Comparison of ENCODE assay signal across 14 mouse cellular contexts in genomic region chr2:3656834-3657233, GRCm38 (mm10).
DNase-seq lines count a peak whose midpoint lies in the region; ATAC-seq lines count a peak whose summit lies in the region.
"Had no signal": no experiment of that assay in that cellular context is flagged by ENCODE, and none has a peak within 500 bp of the region (broad histone marks: within the 10 kb centered on the region; RNA-seq: fewer than 3 reads in every experiment).

No protein-coding gene starts in this region.

- H3K4me2 ChIP-seq in liver, embryonic 13.5 days = no peak overlapping the region
- no peak overlapping the region for H3K4me2 ChIP-seq in liver, embryonic 11.5 days
- H3K4me2 ChIP-seq in midbrain, embryonic 16.5 days (ENCODE audit: low read length) = no peak overlapping the region
- H3K4me2 ChIP-seq: embryonic facial prominence, embryonic 13.5 days; hindbrain, embryonic 15.5 days; limb, embryonic 13.5 days had no signal

- H3K27me3 ChIP-seq in liver, embryonic 13.5 days = no peaks in the 10 kb centered on the region
- no peaks in the 10 kb centered on the region for H3K27me3 ChIP-seq in liver, embryonic 11.5 days (replicated peaks; ENCODE audit: control insufficient read depth, insufficient read depth, low read length)
- H3K27me3 ChIP-seq in midbrain, embryonic 16.5 days (ENCODE audit: control insufficient read depth, insufficient read depth, low read depth, low read length) = no peaks in the 10 kb centered on the region
- H3K27me3 ChIP-seq: embryonic facial prominence, embryonic 13.5 days; hindbrain, embryonic 15.5 days; limb, embryonic 13.5 days had no signal

- DNase-seq in liver, embryonic 13.5 days = no peak
- no peak for DNase-seq in liver, embryonic 11.5 days (ENCODE audit: low spot score)
- DNase-seq in A20 (ENCODE audit: low read depth, low spot score) = peak; percentile 86
- no peak for DNase-seq in Muller cell, postnatal 12 days (ENCODE audit: inconsistent ontology term)
- DNase-seq in layer of hippocampus, adult 9-10 months (ENCODE audit: low spot score) = no peak
- DNase-seq: gastrocnemius, postnatal 36 days; kidney, adult 2 months had no signal

- no peak overlapping the region for H3K9ac ChIP-seq in liver, embryonic 13.5 days
- H3K9ac ChIP-seq in liver, embryonic 11.5 days (ENCODE audit: low read depth, low read length) = no peak overlapping the region
- H3K9ac ChIP-seq in midbrain, embryonic 16.5 days (ENCODE audit: low read depth, low read length) = no peak overlapping the region
- H3K9ac ChIP-seq: embryonic facial prominence, embryonic 13.5 days; hindbrain, embryonic 15.5 days; limb, embryonic 13.5 days had no signal

- no peak for ATAC-seq in liver, embryonic 13.5 days (ENCODE audit: low read depth)
- no peak for ATAC-seq in liver, embryonic 11.5 days (replicated peaks; ENCODE audit: low FRiP score)
- ATAC-seq in megakaryocyte progenitor cell, adult 5-6 weeks (replicated peaks; ENCODE audit: poor library complexity) = peak; percentile 40
- no peak for ATAC-seq in midbrain, embryonic 16.5 days

- no peaks in the 10 kb centered on the region for H3K36me3 ChIP-seq in liver, embryonic 13.5 days
- no peaks in the 10 kb centered on the region for H3K36me3 ChIP-seq in liver, embryonic 11.5 days (ENCODE audit: control insufficient read depth, insufficient read depth, low read length)
- no peaks in the 10 kb centered on the region for H3K36me3 ChIP-seq in midbrain, embryonic 16.5 days (ENCODE audit: control insufficient read depth, insufficient read depth, low read length)
- H3K36me3 ChIP-seq: embryonic facial prominence, embryonic 13.5 days; forebrain, embryonic 10.5 days; hindbrain, embryonic 15.5 days; limb, embryonic 13.5 days had no signal

- no peak overlapping the region for H3K4me3 ChIP-seq in liver, embryonic 13.5 days (replicated peaks)
- H3K4me3 ChIP-seq in liver, embryonic 11.5 days (ENCODE audit: low read depth, low read length) = no peak overlapping the region
- no peak overlapping the region for H3K4me3 ChIP-seq in brown adipose tissue, adult 24 weeks (ENCODE audit: insufficient read depth, low read depth, low read length)
- no peak overlapping the region for H3K4me3 ChIP-seq in midbrain, embryonic 16.5 days (ENCODE audit: low read depth, low read length)
- H3K4me3 ChIP-seq: embryonic facial prominence, embryonic 13.5 days; forebrain, embryonic 10.5 days; hindbrain, embryonic 15.5 days; limb, embryonic 13.5 days had no signal

- 40% methylated on average over 6 of the region's 6 CpGs for WGBS in liver, embryonic 13.5 days (ENCODE audit: insufficient replicate concordance)
- 55% methylated on average over 6 of the region's 6 CpGs for WGBS in liver, embryonic 11.5 days
- WGBS in midbrain, embryonic 16.5 days = 93% methylated on average over 6 of the region's 6 CpGs

- peak overlapping the region; percentile 82 for H3K27ac ChIP-seq in liver, embryonic 13.5 days
- H3K27ac ChIP-seq in liver, embryonic 11.5 days (ENCODE audit: low read depth, low read length) = no peak overlapping the region
- peak overlapping the region; percentile 67; the same call in 1 of the 2 replicates for H3K27ac ChIP-seq in brown adipose tissue, adult 24 weeks (replicated peaks; ENCODE audit: low read depth, low read length)
- no peak overlapping the region for H3K27ac ChIP-seq in midbrain, embryonic 16.5 days (ENCODE audit: low read length)
- H3K27ac ChIP-seq: embryonic facial prominence, embryonic 13.5 days; forebrain, embryonic 10.5 days; hindbrain, embryonic 15.5 days had no signal

- H3K9me3 ChIP-seq in liver, embryonic 13.5 days (replicated peaks) = no peaks in the 10 kb centered on the region
- no peaks in the 10 kb centered on the region for H3K9me3 ChIP-seq in liver, embryonic 11.5 days (ENCODE audit: control insufficient read depth, low read length)
- H3K9me3 ChIP-seq in midbrain, embryonic 16.5 days (replicated peaks; ENCODE audit: control insufficient read depth, low read length, poor library complexity, severe bottlenecking) = no peaks in the 10 kb centered on the region
- H3K9me3 ChIP-seq: embryonic facial prominence, embryonic 13.5 days; forebrain, embryonic 10.5 days; hindbrain, embryonic 15.5 days; limb, embryonic 13.5 days had no signal

- peaks cover 36% of the 10 kb centered on the region for H3K4me1 ChIP-seq in liver, embryonic 13.5 days (replicated peaks)
- peaks cover 15% of the 10 kb centered on the region for H3K4me1 ChIP-seq in liver, embryonic 11.5 days (replicated peaks; ENCODE audit: control insufficient read depth, insufficient read depth, low read length)
- peaks cover 5% of the 10 kb centered on the region; the same call in 1 of the 2 replicates for H3K4me1 ChIP-seq in brown adipose tissue, adult 24 weeks (ENCODE audit: control insufficient read depth, insufficient read depth, insufficient read length, low read length)
- peaks cover 2% of the 10 kb centered on the region; the same call in 1 of the 2 replicates for H3K4me1 ChIP-seq in midbrain, embryonic 16.5 days (ENCODE audit: control insufficient read depth, insufficient read depth, low read length)
- H3K4me1 ChIP-seq: hindbrain, embryonic 15.5 days had no signal

Comparison
In these comparisons a context has a peak if more than half of its experiments do, and no peak if none do; other contexts are left out.
1. H3K27ac ChIP-seq: peak in liver, embryonic 13.5 days (single experiment) and brown adipose tissue, adult 24 weeks (single experiment); none in liver, embryonic 11.5 days (single experiment) and midbrain, embryonic 16.5 days (single experiment).